Mouse (Mus musculus) forebrain, embryonic 11.5 days (tissue): ENCODE results near the gene D330045A20Rik. TPM values are rescaled to one million over a fixed set of nuclear protein-coding genes. Genes with fewer than 3 reads are reported as not detected.

Source experiments
- polyA plus RNA-seq: library from polyadenylated mRNA; unstranded; fragments of >200 nt; fragmentation: Nextera tagmentation; extraction: Ambion mirVana; gene quantifications from 2 replicates; pipeline ENCODE4 v1.2.1, GENCODE M21; 2014

D330045A20Rik gene
- polyA plus RNA-seq, 1 experiment from 2014 or later: 2.7 TPM

Other genes with a start within 250 kb of the D330045A20Rik start
- not detected in 2 replicates for gene Trap1a, start 146.7 kb upstream of the D330045A20Rik start, polyA plus RNA-seq
- 1.0 and 2.1 TPM in 2 replicates for gene Rnf128, start 82.9 kb downstream of the D330045A20Rik start, polyA plus RNA-seq
- gene Tbc1d8b, start 204.6 kb downstream of the D330045A20Rik start, polyA plus RNA-seq: 0.56 and 1.2 TPM in 2 replicates
- gene Gm15013, start 234.1 kb downstream of the D330045A20Rik start, polyA plus RNA-seq: not detected in 2 replicates